Mouse (Mus musculus) hindbrain, embryonic 16.5 days (tissue): ENCODE results near the gene Ppbp. TPM values are rescaled to one million over a fixed set of nuclear protein-coding genes. Genes with fewer than 3 reads are reported as not detected.

Experiments used
- ATAC-seq: fragments of 200-750 bp; cut with Nextera tagmentation; 2 replicates; pipeline ENCODE4 v1.8.0; 2017; ENCODE audit warnings: moderate TSS enrichment, moderate library complexity
- H3K27ac ChIP-seq: fragments of 300-500 bp; sonication (generic); 2 replicates; pipeline ENCODE4 v1.5.1; 2014; ENCODE audit warnings: low read depth, mild to moderate bottlenecking, control low read depth, low read length, moderate library complexity
- H3K27me3 ChIP-seq: fragments of 300-500 bp; sonication (generic); replicated peaks from 2 replicates; pipeline ENCODE4 v1.6.1; 2014; ENCODE audit warnings: low read length; ENCODE audit not compliant: control insufficient read depth, insufficient read depth
- H3K36me3 ChIP-seq: fragments of 300-500 bp; sonication (generic); 2 replicates; pipeline ENCODE4 v1.6.1; 2014; ENCODE audit warnings: mild to moderate bottlenecking, low read length, moderate library complexity, mixed read lengths; ENCODE audit not compliant: control insufficient read depth, insufficient read depth
- H3K4me1 ChIP-seq: fragments of 300-500 bp; sonication (generic); 2 replicates; pipeline ENCODE4 v1.6.1; 2014; ENCODE audit warnings: low read depth, low read length; ENCODE audit not compliant: control insufficient read depth, insufficient read depth
- H3K4me2 ChIP-seq: fragments of 300-500 bp; sonication (generic); 2 replicates; pipeline ENCODE4 v1.6.1; 2014; ENCODE audit warnings: mild to moderate bottlenecking, low read length, control low read depth, moderate library complexity
- H3K4me3 ChIP-seq: fragments of 300-500 bp; sonication (generic); 2 replicates; pipeline ENCODE4 v1.5.1; 2014; ENCODE audit warnings: mild to moderate bottlenecking, low read length, control low read depth, moderate library complexity
- H3K9ac ChIP-seq: fragments of 300-500 bp; sonication (generic); 2 replicates; pipeline ENCODE4 v1.6.1; 2014; ENCODE audit warnings: low read depth, mild to moderate bottlenecking, control low read depth, low read length, moderate library complexity
- H3K9me3 ChIP-seq: fragments of 300-500 bp; sonication (generic); 2 replicates; pipeline ENCODE4 v1.6.1; 2014; ENCODE audit warnings: mild to moderate bottlenecking, low read length, moderate library complexity; ENCODE audit not compliant: control insufficient read depth
- WGBS: fragments of 180-500 bp; shearing (Covaris S2); extraction: QIAGEN DNeasy Blood & Tissue Kit; methylation state at CpG from one replicate; pipeline ENCODE4 v1.1.7; 2014; 5-methylcytosine and 5-hydroxymethylcytosine counted together
- polyA plus RNA-seq: library from polyadenylated mRNA; unstranded; fragments of >200 nt; fragmentation: Nextera tagmentation; extraction: Ambion mirVana; gene quantifications from 2 replicates; pipeline ENCODE4 v1.2.1, GENCODE M21; 2015

The Ppbp gene
- polyA plus RNA-seq = 0.77 and 0.85 TPM in 2 replicates

GRCm38 (mm10) chr5:90768218-90768617 lies at the start of gene Ppbp:
Gene Ppbp (plus strand): TSS chr5:90768518.
- no peaks in the 10 kb centered on the region for H3K36me3 ChIP-seq
- WGBS = 69% methylated on average over 3 of the region's 3 CpGs
- no peaks in the 10 kb centered on the region for H3K9me3 ChIP-seq
- no peak within 1 kb of the TSS for H3K4me3 ChIP-seq
- no peak within 1 kb of the TSS for H3K4me2 ChIP-seq
- no peak for ATAC-seq
- H3K27ac ChIP-seq = no peak within 1 kb of the TSS
- no peaks in the 10 kb centered on the region for H3K4me1 ChIP-seq
- H3K9ac ChIP-seq = no peak within 1 kb of the TSS
- no peaks in the 10 kb centered on the region for H3K27me3 ChIP-seq

GRCm38 (mm10) chr5:90722656-90723055 lies 45.7 kb upstream of the Ppbp start:
- no peak for ATAC-seq
- H3K4me2 ChIP-seq = no peak overlapping the region
- no peak overlapping the region for H3K27ac ChIP-seq
- H3K4me3 ChIP-seq = no peak overlapping the region
- no peak overlapping the region for H3K9ac ChIP-seq
- H3K27me3 ChIP-seq = no peaks in the 10 kb centered on the region
- 95% methylated on average over 3 of the region's 3 CpGs for whole genome bisulfite sequencing
- H3K36me3 ChIP-seq = no peaks in the 10 kb centered on the region
- no peaks in the 10 kb centered on the region for H3K4me1 ChIP-seq
- H3K9me3 ChIP-seq = no peaks in the 10 kb centered on the region

- no peak for ATAC-seq
- Histone ChIP-seq H3K27ac (no peak overlapping the region), H3K4me1 (no peaks in the 10 kb centered on the region), H3K4me2 (no peak overlapping the region), H3K4me3 (no peak overlapping the region), H3K9ac (no peak overlapping the region), H3K27me3 (no peaks in the 10 kb centered on the region), H3K36me3 (no peaks in the 10 kb centered on the region), H3K9me3 (no peaks in the 10 kb centered on the region)
- WGBS = 87% methylated on average over 3 of the region's 3 CpGs
Observed at GRCm38 (mm10) chr5:90728254-90728653, 40.1 kb upstream of the Ppbp start.

- Histone ChIP-seq H3K4me1 (no peaks in the 10 kb centered on the region), H3K36me3 (no peaks in the 10 kb centered on the region), H3K9ac (no peak overlapping the region), H3K27me3 (no peaks in the 10 kb centered on the region), H3K9me3 (no peaks in the 10 kb centered on the region), H3K27ac (no peak overlapping the region), H3K4me3 (no peak overlapping the region), H3K4me2 (no peak overlapping the region)
- WGBS = 72% methylated on average over 4 of the region's 4 CpGs
- ATAC-seq = no peak
Observed at GRCm38 (mm10) chr5:90731480-90731879, 36.8 kb upstream of the Ppbp start.

- Histone ChIP-seq H3K27me3 (no peaks in the 10 kb centered on the region), H3K4me3 (no peak overlapping the region), H3K4me1 (no peaks in the 10 kb centered on the region), H3K36me3 (no peaks in the 10 kb centered on the region), H3K27ac (no peak overlapping the region), H3K4me2 (no peak overlapping the region), H3K9ac (no peak overlapping the region), H3K9me3 (no peaks in the 10 kb centered on the region)
- ATAC-seq = no peak
- 60% methylated on average over 4 of the region's 4 CpGs for WGBS
Observed at GRCm38 (mm10) chr5:90742029-90742428, 26.3 kb upstream of the Ppbp start.

DNA sequence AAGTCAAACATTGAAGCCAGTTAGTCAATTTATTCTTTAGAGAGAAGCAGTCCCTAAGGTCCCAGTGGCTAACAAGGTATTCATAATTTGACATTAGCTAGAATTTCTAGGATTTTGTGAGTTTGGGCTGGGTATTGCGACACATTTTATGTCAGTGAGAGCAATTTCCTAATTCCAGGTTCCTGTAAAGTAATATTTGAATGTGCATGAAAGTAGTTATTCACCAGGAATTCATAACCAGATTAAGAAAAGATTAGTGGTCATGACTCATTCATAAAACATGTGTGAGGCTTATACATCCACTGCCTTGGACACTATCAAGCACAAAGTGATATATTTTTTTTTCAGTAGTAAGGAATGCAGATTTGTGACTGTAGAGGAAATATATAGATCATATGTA lies 14.4 kb upstream of the Ppbp start:
- Histone ChIP-seq H3K4me1 (peaks cover 6% of the 10 kb centered on the region; the same call in 1 of the 2 replicates), H3K27ac (no peak overlapping the region), H3K36me3 (no peaks in the 10 kb centered on the region), H3K4me3 (no peak overlapping the region), H3K9me3 (no peaks in the 10 kb centered on the region), H3K9ac (no peak overlapping the region), H3K27me3 (no peaks in the 10 kb centered on the region), H3K4me2 (no peak overlapping the region)
- WGBS = 92% methylated on average over 1 of the region's 1 CpGs
- ATAC-seq = no peak

- WGBS = 37% methylated on average over 5 of the region's 5 CpGs
- no peaks in the 10 kb centered on the region for H3K36me3 ChIP-seq
- H3K4me2 ChIP-seq = no peak overlapping the region
- H3K9ac ChIP-seq = no peak overlapping the region
- H3K27ac ChIP-seq = no peak overlapping the region
- no peaks in the 10 kb centered on the region for H3K9me3 ChIP-seq
- H3K4me3 ChIP-seq = no peak overlapping the region
- H3K27me3 ChIP-seq = no peaks in the 10 kb centered on the region
- peaks cover 7% of the 10 kb centered on the region; the same call in 1 of the 2 replicates for H3K4me1 ChIP-seq
- ATAC-seq = no peak
Observed at GRCm38 (mm10) chr5:90758020-90758605, 10.2 kb upstream of the Ppbp start.

- 2% methylated on average over 32 of the region's 32 CpGs for WGBS
- ATAC-seq = peak; percentile 82
- no peak within 1 kb of the TSS for H3K27ac ChIP-seq
Observed at GRCm38 (mm10) chr5:90759077-90760065, 8.9 kb upstream of the Ppbp start, which contains the start of gene Cxcl5. Gene Cxcl5 (plus strand): TSS chr5:90759360.

GRCm38 (mm10) chr5:90760303-90760702 lies 8.0 kb upstream of the Ppbp start:
- no peak for ATAC-seq
- H3K36me3 ChIP-seq = no peaks in the 10 kb centered on the region
- no peak overlapping the region for H3K27ac ChIP-seq
- no peak overlapping the region for H3K9ac ChIP-seq
- H3K4me2 ChIP-seq = no peak overlapping the region
- no peaks in the 10 kb centered on the region for H3K9me3 ChIP-seq
- 50% methylated on average over 4 of the region's 4 CpGs for WGBS
- H3K4me1 ChIP-seq = peaks cover 7% of the 10 kb centered on the region; the same call in 1 of the 2 replicates
- H3K4me3 ChIP-seq = no peak overlapping the region
- H3K27me3 ChIP-seq = no peaks in the 10 kb centered on the region

More at GRCm38 (mm10) chr5:90759077-90760065, 8.9 kb upstream of the Ppbp start, which contains the start of gene Cxcl5:
- no peaks in the 10 kb centered on the region for H3K36me3 ChIP-seq
- peak within 1 kb of the TSS; percentile 57 for H3K4me3 ChIP-seq
- no peaks in the 10 kb centered on the region for H3K27me3 ChIP-seq
- H3K4me2 ChIP-seq = peak within 1 kb of the TSS; percentile 91
- H3K9me3 ChIP-seq = no peaks in the 10 kb centered on the region
- peak within 1 kb of the TSS; percentile 67 for H3K9ac ChIP-seq
- H3K4me1 ChIP-seq = peaks cover 7% of the 10 kb centered on the region; the same call in 1 of the 2 replicates
